Mouse (Mus musculus): ENCODE results near the gene Igf1r.

- TF ChIP-seq CTCF (IDR thresholded peaks at IDR 0.05; ENCODE audit: control insufficient read depth, insufficient read depth, insufficient read length) (no peak), CEBPB (IDR thresholded peaks at IDR 0.05; ENCODE audit: low read depth) (no peak), MYOG (IDR thresholded peaks at IDR 0.05; ENCODE audit: control insufficient read depth, extremely low read depth, insufficient read length) (no peak), MAX (IDR thresholded peaks at IDR 0.05) (no peak), USF1 (IDR thresholded peaks at IDR 0.05; ENCODE audit: low read depth) (no peak)
These were observed 28.4 kb upstream of the Igf1r start for GRCm38 (mm10) chr7:67924215-67924614.
